Mouse (Mus musculus): ENCODE results near the gene Spon1. TPM values are rescaled to one million over a fixed set of nuclear protein-coding genes. Genes with fewer than 3 reads are reported as not detected.

Spon1 gene
- total RNA-seq, 1 experiment from 2014 or later = not detected

- no peak for ATAC-seq (replicated peaks; ENCODE audit: low read depth, poor library complexity, severe bottlenecking)
These were observed 62.8 kb downstream of the Spon1 start for GRCm38 (mm10) chr7:113828576-113828975.

- no peak for ATAC-seq (replicated peaks; ENCODE audit: low read depth, poor library complexity, severe bottlenecking)
These were observed 71.4 kb downstream of the Spon1 start for GRCm38 (mm10) chr7:113837151-113837550.

GRCm38 (mm10) chr7:113839431-113839830 lies 73.6 kb downstream of the Spon1 start:
- no peak for ATAC-seq (replicated peaks; ENCODE audit: low read depth, poor library complexity, severe bottlenecking)

- ATAC-seq (replicated peaks; ENCODE audit: low read depth, poor library complexity, severe bottlenecking) = no peak
These were observed 75.7 kb downstream of the Spon1 start for GRCm38 (mm10) chr7:113841521-113841920.

- ATAC-seq (replicated peaks; ENCODE audit: low read depth, poor library complexity, severe bottlenecking) = peak; percentile 69
These were observed 77.4 kb downstream of the Spon1 start for GRCm38 (mm10) chr7:113843150-113843549.

- no peak for ATAC-seq (replicated peaks; ENCODE audit: low read depth, poor library complexity, severe bottlenecking)
These were observed 79.4 kb downstream of the Spon1 start for GRCm38 (mm10) chr7:113845191-113845590.

GRCm38 (mm10) chr7:113846553-113846952 lies 80.8 kb downstream of the Spon1 start:
- peak; percentile 66 for ATAC-seq (replicated peaks; ENCODE audit: low read depth, poor library complexity, severe bottlenecking)

GRCm38 (mm10) chr7:113847041-113847819 lies 81.4 kb downstream of the Spon1 start:
- no peak for ATAC-seq (replicated peaks; ENCODE audit: low read depth, poor library complexity, severe bottlenecking)

- ATAC-seq (replicated peaks; ENCODE audit: low read depth, poor library complexity, severe bottlenecking) = no peak
These were observed 84.6 kb downstream of the Spon1 start for GRCm38 (mm10) chr7:113850389-113850788.

GRCm38 (mm10) chr7:113855396-113855795 lies 89.6 kb downstream of the Spon1 start:
- ATAC-seq (replicated peaks; ENCODE audit: low read depth, poor library complexity, severe bottlenecking) = peak; percentile 66

GRCm38 (mm10) chr7:113856067-113856466 lies 90.3 kb downstream of the Spon1 start:
- ATAC-seq (replicated peaks; ENCODE audit: low read depth, poor library complexity, severe bottlenecking) = peak; percentile 59

- ATAC-seq (replicated peaks; ENCODE audit: low read depth, poor library complexity, severe bottlenecking) = no peak
These were observed 93.7 kb downstream of the Spon1 start for GRCm38 (mm10) chr7:113859480-113859881.

GRCm38 (mm10) chr7:113861964-113862363 lies 96.2 kb downstream of the Spon1 start:
- peak; percentile 25; the same call in 1 of the 2 replicates for ATAC-seq (replicated peaks; ENCODE audit: low read depth, poor library complexity, severe bottlenecking)

- ATAC-seq (replicated peaks; ENCODE audit: low read depth, poor library complexity, severe bottlenecking) = no peak
These were observed 107.0 kb downstream of the Spon1 start for GRCm38 (mm10) chr7:113872846-113873245.

GRCm38 (mm10) chr7:113877451-113877850 lies 111.7 kb downstream of the Spon1 start:
- ATAC-seq (replicated peaks; ENCODE audit: low read depth, poor library complexity, severe bottlenecking) = no peak

- no peak for ATAC-seq (replicated peaks; ENCODE audit: low read depth, poor library complexity, severe bottlenecking)
These were observed 112.1 kb downstream of the Spon1 start for GRCm38 (mm10) chr7:113877926-113878325.

- ATAC-seq (replicated peaks; ENCODE audit: low read depth, poor library complexity, severe bottlenecking) = no peak
These were observed 113.3 kb downstream of the Spon1 start for GRCm38 (mm10) chr7:113879085-113879501.

GRCm38 (mm10) chr7:113880021-113880420 lies 114.2 kb downstream of the Spon1 start:
- no peak for ATAC-seq (replicated peaks; ENCODE audit: low read depth, poor library complexity, severe bottlenecking)

- no peak for ATAC-seq (replicated peaks; ENCODE audit: low read depth, poor library complexity, severe bottlenecking)
These were observed 125.0 kb downstream of the Spon1 start for GRCm38 (mm10) chr7:113890782-113891181.

GRCm38 (mm10) chr7:113891491-113891890 lies 125.7 kb downstream of the Spon1 start:
- ATAC-seq (replicated peaks; ENCODE audit: low read depth, poor library complexity, severe bottlenecking) = no peak

GRCm38 (mm10) chr7:113893944-113894662 lies 128.3 kb downstream of the Spon1 start:
- ATAC-seq (replicated peaks; ENCODE audit: low read depth, poor library complexity, severe bottlenecking) = no peak

Measured in common myeloid progenitor, adult 5-6 weeks (primary cell).